Mouse (Mus musculus) limb, embryonic 14.5 days (tissue): ENCODE data around the gene Pank4. TPM values are rescaled to one million over a fixed set of nuclear protein-coding genes. Genes with fewer than 3 reads are reported as not detected.

Experiments used
- ATAC-seq: fragments of 200-750 bp; cut with Nextera tagmentation; 2 replicates; pipeline ENCODE4 v1.8.0; 2017; ENCODE audit warnings: low read depth, moderate number of reproducible peaks, moderate TSS enrichment; ENCODE audit not compliant: low FRiP score
- DNase-seq: peaks from one replicate; pipeline ENCODE4 v3.0.0-alpha.2; 2015; ENCODE audit warnings: low spot score
- H3K27ac ChIP-seq: fragments of 300-500 bp; sonication (generic); replicated peaks from 2 replicates; pipeline ENCODE4 v1.5.1; 2014; ENCODE audit warnings: low read depth, mild to moderate bottlenecking, low read length, moderate library complexity, mixed read lengths
- H3K27me3 ChIP-seq: fragments of 300-500 bp; sonication (generic); 2 replicates; pipeline ENCODE4 v1.6.1; 2014; ENCODE audit warnings: low read length, mixed read lengths; ENCODE audit not compliant: control insufficient read depth, insufficient read depth
- H3K36me3 ChIP-seq: fragments of 300-500 bp; sonication (generic); 2 replicates; pipeline ENCODE4 v1.6.1; 2014; ENCODE audit warnings: mild to moderate bottlenecking, low read length, moderate library complexity, mixed read lengths; ENCODE audit not compliant: control insufficient read depth, insufficient read depth
- H3K4me1 ChIP-seq: fragments of 300-500 bp; sonication (generic); 2 replicates; pipeline ENCODE4 v1.6.1; 2014; ENCODE audit warnings: antibody characterized with exemption, low read length, mixed read lengths; ENCODE audit not compliant: control insufficient read depth, insufficient read depth
- H3K4me2 ChIP-seq: fragments of 300-500 bp; sonication (generic); replicated peaks from 2 replicates; pipeline ENCODE4 v1.6.1; 2014; ENCODE audit warnings: low read depth, mild to moderate bottlenecking, low read length, moderate library complexity; ENCODE audit not compliant: severe bottlenecking
- H3K4me3 ChIP-seq: fragments of 300-500 bp; sonication (generic); replicated peaks from 2 replicates; pipeline ENCODE4 v1.5.1; 2014; ENCODE audit warnings: low read length
- H3K9ac ChIP-seq: fragments of 300-500 bp; sonication (generic); 2 replicates; pipeline ENCODE4 v1.6.1; 2014; ENCODE audit warnings: mild to moderate bottlenecking, low read depth, low read length, moderate library complexity; ENCODE audit not compliant: severe bottlenecking
- H3K9me3 ChIP-seq: fragments of 300-500 bp; sonication (generic); 2 replicates; pipeline ENCODE4 v1.6.1; 2016; ENCODE audit warnings: low read length; ENCODE audit not compliant: control insufficient read depth
- POLR2A ChIP-seq: fragments of 200-500 bp; IDR thresholded peaks from 2 replicates; pipeline ENCODE4 v1.8.0; 2012; ENCODE audit warnings: inconsistent platforms, mild to moderate bottlenecking, moderate library complexity, borderline replicate concordance; ENCODE audit not compliant: insufficient read depth, insufficient read length; ENCODE audit errors: extremely low read depth
- WGBS: fragments of 180-500 bp; shearing (Covaris S2); extraction: QIAGEN DNeasy Blood & Tissue Kit; methylation state at CpG from one replicate; pipeline ENCODE4 v1.1.7; 2014; 5-methylcytosine and 5-hydroxymethylcytosine counted together
- polyA plus RNA-seq, 2 experiments: library from polyadenylated mRNA; depleted of rRNA in 1 of 2; stranded (reverse) in 1 of 2; unstranded in 1 of 2; fragments of >200 nt; fragmentation: Nextera tagmentation in 1 of 2; extraction: Ambion mirVana in 1 of 2; gene quantifications; 2 replicates each; pipeline versions ENCODE4 v1.2.1 to v1.2.3; 2012 to 2014

Pank4 gene
- polyA plus RNA-seq, 2 experiments: 36.9 to 76.3 TPM

GRCm38 (mm10) chr4:154972546-154972945 is 8.6 kb downstream of the Pank4 start:
- no peaks in the 10 kb centered on the region for H3K9me3 ChIP-seq
- H3K4me1 ChIP-seq: no peaks in the 10 kb centered on the region
- no peak overlapping the region for H3K27ac ChIP-seq
- DNase-seq (no peak), ATAC-seq (no peak)
- no peak for TF ChIP-seq POLR2A
- peaks cover 84% of the 10 kb centered on the region for H3K36me3 ChIP-seq
- WGBS: 94% methylated on average over 12 of the region's 12 CpGs
- no peaks in the 10 kb centered on the region for H3K27me3 ChIP-seq
- H3K4me2 ChIP-seq: no peak overlapping the region
- H3K4me3 ChIP-seq: no peak overlapping the region
- H3K9ac ChIP-seq: no peak overlapping the region

GRCm38 (mm10) chr4:154974163-154974611 is 10.3 kb downstream of the Pank4 start:
- H3K4me2 ChIP-seq: no peak overlapping the region
- 89% methylated on average over 11 of the region's 11 CpGs for WGBS
- TF ChIP-seq POLR2A: no peak
- H3K27me3 ChIP-seq: no peaks in the 10 kb centered on the region
- no peaks in the 10 kb centered on the region for H3K9me3 ChIP-seq
- H3K36me3 ChIP-seq: peaks cover 100% of the 10 kb centered on the region
- H3K9ac ChIP-seq: no peak overlapping the region
- no peak for DNase-seq
- ATAC-seq: no peak
- H3K4me3 ChIP-seq: no peak overlapping the region
- H3K27ac ChIP-seq: no peak overlapping the region
- H3K4me1 ChIP-seq: no peaks in the 10 kb centered on the region

- no peak for ATAC-seq
- 0 out of 2 replicates have a peak, but pooled peaks cover 2% of the 10 kb centered on the region for H3K4me1 ChIP-seq
- no peak overlapping the region for H3K4me3 ChIP-seq
- peaks cover 70% of the 10 kb centered on the region for H3K36me3 ChIP-seq
- no peak overlapping the region for H3K4me2 ChIP-seq
- H3K27me3 ChIP-seq: no peaks in the 10 kb centered on the region
- TF ChIP-seq POLR2A: no peak
- H3K9ac ChIP-seq: no peak overlapping the region
- no peaks in the 10 kb centered on the region for H3K9me3 ChIP-seq
- WGBS: 92% methylated on average over 4 of the region's 4 CpGs
- no peak overlapping the region for H3K27ac ChIP-seq
- DNase-seq: no peak
Measured at GRCm38 (mm10) chr4:154980110-154980509, 16.2 kb downstream of the Pank4 start.

GRCm38 (mm10) chr4:154981076-154981475 is 17.2 kb downstream of the Pank4 start:
- DNase-seq (no peak), ATAC-seq (no peak)
- no peak for TF ChIP-seq POLR2A
- Histone ChIP-seq H3K4me2 (no peak overlapping the region), H3K4me3 (no peak overlapping the region), H3K9ac (no peak overlapping the region), H3K4me1 (0 out of 2 replicates have a peak, but pooled peaks cover 2% of the 10 kb centered on the region), H3K36me3 (peaks cover 60% of the 10 kb centered on the region), H3K27ac (no peak overlapping the region), H3K9me3 (no peaks in the 10 kb centered on the region), H3K27me3 (no peaks in the 10 kb centered on the region)
- WGBS: 84% methylated on average over 6 of the region's 6 CpGs

- peaks cover 56% of the 10 kb centered on the region for H3K36me3 ChIP-seq
- no peak for TF ChIP-seq POLR2A
- peak; percentile 70 for ATAC-seq
Measured at GRCm38 (mm10) chr4:154981530-154981929, 17.6 kb downstream of the Pank4 start.

More at GRCm38 (mm10) chr4:154981530-154981929, 17.6 kb downstream of the Pank4 start:
- H3K4me2 ChIP-seq: no peak overlapping the region
- H3K27me3 ChIP-seq: no peaks in the 10 kb centered on the region
- H3K4me1 ChIP-seq: 0 out of 2 replicates have a peak, but pooled peaks cover 2% of the 10 kb centered on the region
- no peaks in the 10 kb centered on the region for H3K9me3 ChIP-seq
- WGBS: 59% methylated on average over 7 of the region's 7 CpGs
- H3K27ac ChIP-seq: no peak overlapping the region
- no peak overlapping the region for H3K4me3 ChIP-seq
- H3K9ac ChIP-seq: no peak overlapping the region
- peak; percentile 74 for DNase-seq
